Mouse (Mus musculus): Measurements from ENCODE around the gene Col4a4.

- TF ChIP-seq POLR2A (IDR thresholded peaks at IDR 0.05; ENCODE audit: extremely low read depth, insufficient read depth, low read length) (no peak), CTCF (IDR thresholded peaks at IDR 0.05; ENCODE audit: extremely low read depth, insufficient read depth, low read length) (no peak)
Observed at GRCm38 (mm10) chr1:82560223-82560622, 26.4 kb downstream of the Col4a4 start.
